Mouse (Mus musculus) hindbrain, embryonic 10.5 days (tissue): ENCODE data around the gene Kdelr3. TPM values are rescaled to one million over a fixed set of nuclear protein-coding genes. Genes with fewer than 3 reads are reported as not detected.
A peak's percentile ranks its signal among the peaks of the same experiment; 100 is the strongest.

Source experiments
- DNase-seq: peaks from one replicate; pipeline ENCODE4 v3.0.0-alpha.2; 2017; ENCODE audit warnings: low spot score
- H3K27ac ChIP-seq: fragments of 300-500 bp; sonication (generic); 2 replicates; pipeline ENCODE4 v1.5.1; 2016; ENCODE audit warnings: mild to moderate bottlenecking, moderate library complexity
- H3K27me3 ChIP-seq: fragments of 300-500 bp; sonication (generic); 2 replicates; pipeline ENCODE4 v1.6.1; 2016; ENCODE audit warnings: mild to moderate bottlenecking; ENCODE audit not compliant: poor library complexity, insufficient read depth, severe bottlenecking
- H3K36me3 ChIP-seq: fragments of 300-500 bp; sonication (generic); 2 replicates; pipeline ENCODE4 v1.6.1; 2016; ENCODE audit warnings: mild to moderate bottlenecking, moderate library complexity
- H3K4me1 ChIP-seq: fragments of 300-500 bp; sonication (generic); replicated peaks from 2 replicates; pipeline ENCODE4 v1.6.1; 2016; ENCODE audit warnings: mild to moderate bottlenecking
- H3K4me3 ChIP-seq: fragments of 300-500 bp; sonication (generic); 2 replicates; pipeline ENCODE4 v1.5.1; 2016; ENCODE audit warnings: mild to moderate bottlenecking, moderate library complexity
- H3K9me3 ChIP-seq: fragments of 300-500 bp; sonication (generic); 2 replicates; pipeline ENCODE4 v1.6.1; 2016; ENCODE audit warnings: mild to moderate bottlenecking, moderate library complexity
- WGBS: fragments of 180-500 bp; shearing (Covaris S2); methylation state at CpG from one replicate; pipeline ENCODE4 v1.1.7; 2016; 5-methylcytosine and 5-hydroxymethylcytosine counted together
- polyA plus RNA-seq: library from polyadenylated mRNA; unstranded; fragments of >200 nt; fragmentation: Nextera tagmentation; extraction: Ambion mirVana; gene quantifications from 2 replicates; pipeline ENCODE4 v1.2.1, GENCODE M21; 2016

Kdelr3 gene
- polyA plus RNA-seq, 1 experiment from 2014 or later, result 21.5 TPM

DNA sequence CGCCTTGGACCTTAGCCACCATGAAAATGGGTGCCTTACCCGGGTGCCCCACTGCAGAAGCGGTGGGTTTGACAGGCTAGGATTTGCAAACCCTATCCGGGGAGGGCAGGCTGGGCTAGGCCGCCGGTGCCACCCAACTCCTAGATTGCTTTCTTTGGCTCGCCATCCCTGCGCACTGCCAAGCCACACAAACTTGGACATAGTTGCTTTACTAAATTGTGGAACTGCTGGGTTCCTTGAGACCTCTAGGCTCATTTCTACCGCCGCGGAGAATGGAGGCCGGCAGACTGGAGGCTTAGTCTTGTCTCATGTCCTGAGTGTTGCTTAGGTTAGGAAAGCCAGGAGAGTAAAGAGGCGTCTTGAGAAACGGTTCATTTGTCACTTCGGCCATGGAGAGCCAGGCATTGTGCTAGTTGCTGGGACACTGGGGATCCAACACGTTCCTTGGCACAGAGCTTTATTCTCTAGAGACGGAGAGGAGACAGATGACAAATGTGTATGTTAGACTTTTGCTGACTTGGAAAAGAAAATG is 31.1 kb downstream of the Kdelr3 start:
- Histone ChIP-seq H3K36me3 (peaks cover 25% of the 10 kb centered on the region), H3K9me3 (no peaks in the 10 kb centered on the region), H3K27me3 (peaks cover 6% of the 10 kb centered on the region; the same call in 1 of the 2 replicates), H3K4me1 (peaks cover 24% of the 10 kb centered on the region), H3K4me3 (peak overlapping the region; percentile 76), H3K27ac (peak overlapping the region; percentile 100)
- WGBS, result 78% methylated on average over 17 of the region's 17 CpGs
- DNase-seq, result no peak

DNA sequence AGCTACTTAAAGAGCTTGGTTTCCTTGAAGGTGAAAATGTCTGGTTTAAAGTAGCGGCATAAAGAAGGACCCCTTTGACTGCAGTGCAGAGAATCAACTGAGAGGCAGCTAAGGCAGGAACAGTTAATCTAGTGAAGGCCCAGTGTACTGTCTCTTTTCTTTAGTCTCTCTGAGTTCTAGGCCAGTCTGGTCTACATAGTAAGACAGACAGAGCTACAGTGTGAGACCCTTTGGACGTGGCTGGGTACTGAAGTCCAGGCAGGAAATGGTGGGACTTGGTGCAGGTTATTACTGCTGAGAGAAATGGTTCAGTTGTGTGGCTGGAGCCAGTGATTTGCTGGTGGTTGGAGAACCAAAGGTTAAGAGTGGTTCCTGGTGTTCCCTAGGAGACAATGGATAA is 32.0 kb downstream of the Kdelr3 start:
- Histone ChIP-seq H3K4me3 (no peak overlapping the region), H3K36me3 (peaks cover 16% of the 10 kb centered on the region), H3K4me1 (peaks cover 24% of the 10 kb centered on the region), H3K9me3 (no peaks in the 10 kb centered on the region), H3K27me3 (peaks cover 6% of the 10 kb centered on the region; the same call in 1 of the 2 replicates), H3K27ac (no peak overlapping the region)
- WGBS, result 96% methylated on average over 2 of the region's 2 CpGs
- no peak for DNase-seq

DNA sequence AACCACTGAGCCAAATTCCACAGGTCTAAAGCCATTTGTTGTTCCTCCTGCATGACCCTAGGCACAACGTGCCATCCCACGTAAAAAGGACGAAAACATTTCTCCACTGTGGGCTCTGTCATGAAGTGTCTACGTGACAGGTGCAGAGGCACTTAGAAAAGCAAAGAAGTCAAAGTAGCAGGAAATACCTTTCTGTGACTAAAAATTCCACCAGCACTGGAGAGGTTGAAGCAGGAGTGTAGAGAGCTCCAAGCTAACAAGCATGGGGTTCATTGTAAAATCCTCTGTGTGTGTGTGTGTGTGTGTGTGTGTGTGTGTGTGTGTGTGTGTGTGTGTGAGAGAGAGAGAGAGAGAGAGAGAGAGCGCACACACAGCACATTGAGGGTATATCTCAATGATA is 36.4 kb downstream of the Kdelr3 start:
- H3K9me3 ChIP-seq, result no peaks in the 10 kb centered on the region
- no peak overlapping the region for H3K4me3 ChIP-seq
- 81% methylated on average over 5 of the region's 5 CpGs for WGBS
- no peaks in the 10 kb centered on the region for H3K36me3 ChIP-seq
- DNase-seq, result no peak
- H3K27me3 ChIP-seq, result peaks cover 6% of the 10 kb centered on the region; the same call in 1 of the 2 replicates
- H3K27ac ChIP-seq, result no peak overlapping the region
- no peaks in the 10 kb centered on the region for H3K4me1 ChIP-seq

DNA sequence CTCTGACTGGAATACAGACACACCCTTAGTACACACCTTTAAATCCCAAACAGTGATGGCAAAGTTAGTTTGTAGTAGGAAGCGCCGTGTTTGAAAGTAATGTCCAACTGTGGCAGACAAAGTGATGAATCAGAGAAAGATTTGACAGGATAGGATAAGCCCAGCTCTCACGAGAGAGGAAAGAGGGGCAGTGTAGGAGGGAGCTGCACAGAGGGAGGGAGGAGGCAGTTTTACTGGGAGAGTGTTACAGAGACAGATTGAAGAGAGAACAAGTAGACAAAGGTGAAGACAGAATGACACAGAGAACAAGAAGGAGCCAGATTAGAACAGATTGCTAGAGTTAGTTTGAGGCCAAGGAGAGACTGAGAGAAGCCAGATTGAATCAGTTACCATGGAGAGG is 43.4 kb downstream of the Kdelr3 start:
- WGBS, result 79% methylated on average over 3 of the region's 3 CpGs
- Histone ChIP-seq H3K9me3 (no peaks in the 10 kb centered on the region), H3K4me3 (no peak overlapping the region), H3K4me1 (no peaks in the 10 kb centered on the region), H3K36me3 (no peaks in the 10 kb centered on the region), H3K27me3 (no peaks in the 10 kb centered on the region), H3K27ac (no peak overlapping the region)
- no peak for DNase-seq

DNA sequence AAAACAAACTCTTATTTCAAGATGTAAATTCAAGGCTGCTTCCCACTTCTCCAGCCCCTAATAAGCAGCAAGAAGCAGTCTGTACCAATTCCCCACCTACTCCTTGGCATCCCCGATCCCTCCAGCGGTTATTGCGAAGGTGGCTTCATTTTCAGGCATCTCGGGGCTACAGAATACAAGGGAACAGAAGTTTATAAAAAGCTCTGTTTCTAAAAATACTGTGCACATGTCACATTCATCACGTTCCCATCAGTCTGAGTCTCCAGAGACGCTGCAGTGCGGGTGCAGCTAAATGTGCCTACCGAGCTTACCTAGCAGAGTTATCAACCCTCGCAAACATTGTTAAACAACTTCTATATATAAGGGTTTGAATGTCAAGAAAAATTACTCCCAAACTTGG is 46.2 kb downstream of the Kdelr3 start:
- Histone ChIP-seq H3K4me3 (no peak overlapping the region), H3K36me3 (no peaks in the 10 kb centered on the region), H3K9me3 (no peaks in the 10 kb centered on the region), H3K27me3 (no peaks in the 10 kb centered on the region), H3K27ac (no peak overlapping the region), H3K4me1 (no peaks in the 10 kb centered on the region)
- DNase-seq, result no peak
- WGBS, result 92% methylated on average over 9 of the region's 9 CpGs

DNA sequence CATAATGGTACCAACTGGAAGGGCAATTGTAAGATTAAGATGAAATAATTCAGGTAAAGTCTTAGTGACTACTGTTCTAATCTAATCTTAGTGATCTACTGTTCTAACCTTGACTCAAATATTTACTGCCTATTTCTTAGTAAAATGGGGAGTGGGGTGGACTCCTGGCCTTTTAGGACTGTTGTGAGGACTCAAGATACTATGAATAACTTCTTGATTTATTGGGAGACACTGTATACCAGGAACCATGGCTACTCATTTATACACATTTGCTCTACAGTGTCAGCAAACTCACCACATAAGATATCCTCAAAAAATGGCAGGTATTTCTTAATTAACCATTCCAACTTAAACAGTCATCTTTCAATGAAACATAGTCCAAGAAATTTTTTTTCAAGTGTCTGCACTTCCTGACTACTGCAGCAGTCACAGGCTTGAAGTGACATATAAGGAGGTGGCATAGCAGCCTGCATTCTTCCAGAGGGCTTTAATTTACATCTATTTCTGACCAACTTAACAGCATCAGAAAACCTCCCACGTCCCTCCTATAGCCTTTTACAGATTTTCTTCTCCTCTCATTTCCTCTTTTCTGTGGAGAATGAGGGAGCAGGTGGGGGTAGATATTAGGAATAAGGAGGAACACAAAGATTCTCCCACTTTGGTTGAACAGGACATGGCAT is 59.5 kb downstream of the Kdelr3 start:
- Histone ChIP-seq H3K36me3 (no peaks in the 10 kb centered on the region), H3K4me1 (no peaks in the 10 kb centered on the region), H3K9me3 (no peaks in the 10 kb centered on the region), H3K27me3 (no peaks in the 10 kb centered on the region), H3K27ac (no peak overlapping the region), H3K4me3 (no peak overlapping the region)
- DNase-seq, result no peak
- 60% methylated on average over 1 of the region's 1 CpGs for WGBS

DNA sequence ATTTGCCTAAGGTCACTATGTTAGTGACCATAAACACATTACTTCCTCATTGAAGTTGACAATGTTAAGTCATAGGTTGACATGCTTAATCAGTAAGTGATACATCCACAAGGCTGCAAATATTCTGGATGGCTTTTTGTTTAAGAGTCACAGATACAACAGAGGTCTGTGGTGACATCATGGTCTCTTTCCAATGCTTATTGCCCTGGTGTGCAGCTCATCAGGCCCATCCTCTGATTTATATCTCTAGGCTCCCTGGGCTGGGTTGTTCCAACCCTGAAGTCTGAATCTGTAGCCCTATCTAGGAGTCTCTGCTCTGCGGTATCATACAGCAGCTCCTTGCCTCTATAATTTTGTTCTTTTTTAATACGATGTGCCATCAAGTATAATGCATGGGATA is 60.7 kb downstream of the Kdelr3 start:
- Histone ChIP-seq H3K27ac (no peak overlapping the region), H3K36me3 (no peaks in the 10 kb centered on the region), H3K9me3 (no peaks in the 10 kb centered on the region), H3K4me3 (no peak overlapping the region), H3K27me3 (no peaks in the 10 kb centered on the region), H3K4me1 (no peaks in the 10 kb centered on the region)
- DNase-seq, result no peak
- 92% methylated on average over 2 of the region's 2 CpGs for WGBS

Other genes with a start within 250 kb of the Kdelr3 start
- 1.7 and 2.0 TPM in 2 replicates for gene Baiap2l2, start 230.9 kb upstream of the Kdelr3 start, polyA plus RNA-seq
- 24.2 and 25.3 TPM in 2 replicates for gene Pla2g6, start 188.0 kb upstream of the Kdelr3 start, polyA plus RNA-seq
- 0.97 and 1.1 TPM in 2 replicates for gene Maff, start 169.8 kb upstream of the Kdelr3 start, polyA plus RNA-seq
- 54.8 and 56.2 TPM in 2 replicates for gene Tmem184b, start 112.8 kb upstream of the Kdelr3 start, polyA plus RNA-seq
- 148 and 190 TPM in 2 replicates for gene Csnk1e, start 60.8 kb upstream of the Kdelr3 start, polyA plus RNA-seq
- not detected in 2 replicates for gene Kcnj4, start 11.2 kb upstream of the Kdelr3 start, polyA plus RNA-seq
- gene Ddx17, start 30.3 kb downstream of the Kdelr3 start, polyA plus RNA-seq, result 46.9 and 50.1 TPM in 2 replicates
- gene Dmc1, start 88.7 kb downstream of the Kdelr3 start, polyA plus RNA-seq, result 1.2 and 1.5 TPM in 2 replicates
- 2.2 and 2.4 TPM in 2 replicates for gene Fam227a, start 142.5 kb downstream of the Kdelr3 start, polyA plus RNA-seq
- gene Cby1, start 142.8 kb downstream of the Kdelr3 start, polyA plus RNA-seq, result 71.0 and 91.5 TPM in 2 replicates
- 280 and 301 TPM in 2 replicates for gene Tomm22, start 154.4 kb downstream of the Kdelr3 start, polyA plus RNA-seq
- 18.6 and 20.7 TPM in 2 replicates for gene Josd1, start 171.5 kb downstream of the Kdelr3 start, polyA plus RNA-seq
- 44.7 and 44.8 TPM in 2 replicates for gene Gtpbp1, start 174.4 kb downstream of the Kdelr3 start, polyA plus RNA-seq
- 2.0 and 5.0 TPM in 2 replicates for gene Sun2, start 226.1 kb downstream of the Kdelr3 start, polyA plus RNA-seq